In the genomic region with DNA sequence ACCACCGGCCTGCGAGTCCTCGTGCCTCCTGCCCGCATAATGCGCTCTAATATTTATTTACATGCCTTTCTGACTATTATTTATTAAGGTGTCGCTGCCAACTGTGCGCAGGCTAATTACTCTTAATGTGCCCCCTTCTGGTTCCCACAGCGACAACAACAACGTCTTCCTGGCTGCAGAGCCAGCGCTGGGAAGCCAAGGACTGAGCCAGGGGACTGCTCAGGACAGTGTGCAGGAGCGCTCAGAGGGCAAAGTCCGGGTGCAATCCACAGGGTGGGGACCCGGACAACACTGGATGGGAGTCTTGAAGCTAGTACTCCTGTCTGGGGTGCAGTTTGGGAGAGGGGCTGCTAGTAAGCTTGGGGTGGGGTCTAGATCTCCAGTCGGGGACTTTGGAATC, we compare ENCODE assay signal across 8 mouse cellular contexts.
DNase-seq lines count a peak whose midpoint lies in the region; ATAC-seq and TF ChIP-seq lines count a peak whose summit lies in the region.

No protein-coding gene starts in this region.

- no peaks in the 10 kb centered on the region for H3K9me3 ChIP-seq in intestine, embryonic 15.5 days
- no peaks in the 10 kb centered on the region for H3K9me3 ChIP-seq in stomach, embryonic 14.5 days (ENCODE audit: control insufficient read depth, low read depth, low read length)

- peak; percentile 93 for ATAC-seq in intestine, embryonic 15.5 days
- no peak for ATAC-seq in stomach, embryonic 14.5 days (ENCODE audit: insufficient number of reproducible peaks, insufficient read depth, low FRiP score, low read depth)
- ATAC-seq in monocyte, adult 5-6 weeks (replicated peaks; ENCODE audit: insufficient number of reproducible peaks, low FRiP score, low TSS enrichment, poor library complexity, severe bottlenecking) = no peak

- no peak for TF ChIP-seq CTCF in left cerebral cortex, adult 2 months (IDR thresholded peaks at IDR 0.05)
- no peak for TF ChIP-seq CTCF in lung, adult 2 months (IDR thresholded peaks at IDR 0.05; ENCODE audit: insufficient read depth, low read length)

- H3K9ac ChIP-seq in intestine, embryonic 15.5 days = no peak overlapping the region
- no peak overlapping the region for H3K9ac ChIP-seq in stomach, embryonic 14.5 days (replicated peaks; ENCODE audit: low read depth, low read length)

- H3K27ac ChIP-seq in left cerebral cortex, adult 2 months = peak overlapping the region; percentile 73
- no peak overlapping the region for H3K27ac ChIP-seq in intestine, embryonic 15.5 days
- H3K27ac ChIP-seq in stomach, embryonic 14.5 days (ENCODE audit: low read length) = no peak overlapping the region

- peaks cover 22% of the 10 kb centered on the region for H3K4me1 ChIP-seq in intestine, embryonic 15.5 days (replicated peaks)
- H3K4me1 ChIP-seq in lung, adult 2 months (ENCODE audit: control insufficient read depth, insufficient read depth, low read length) = no peaks in the 10 kb centered on the region
- H3K4me1 ChIP-seq in stomach, embryonic 14.5 days (ENCODE audit: control insufficient read depth, insufficient read depth, low read length) = peaks cover 10% of the 10 kb centered on the region; the same call in 1 of the 2 replicates

- TF ChIP-seq POLR2A in lung, adult 2 months (IDR thresholded peaks at IDR 0.05; ENCODE audit: borderline replicate concordance, extremely low read depth, low read depth, low read length) = no peak

- H3K4me3 ChIP-seq in left cerebral cortex, adult 2 months = no peak overlapping the region
- no peak overlapping the region for H3K4me3 ChIP-seq in intestine, embryonic 15.5 days (replicated peaks)
- no peak overlapping the region for H3K4me3 ChIP-seq in lung, adult 2 months (replicated peaks; ENCODE audit: extremely low read depth, low read depth, low read length)
- H3K4me3 ChIP-seq in stomach, embryonic 14.5 days (ENCODE audit: low read depth, low read length) = peak overlapping the region; percentile 8; the same call in 1 of the 2 replicates

- intact Hi-C loops in left cerebral cortex, adult 2 months (cut with DNase I) = loop anchor here (5.0 kb wide), 1 partner anchor 232 kb away; no protein-coding TSS in a partner anchor

- peak overlapping the region; percentile 59 for H3K4me2 ChIP-seq in intestine, embryonic 15.5 days (replicated peaks)
- H3K4me2 ChIP-seq in stomach, embryonic 14.5 days (replicated peaks; ENCODE audit: low read depth, low read length) = peak overlapping the region; percentile 40

- DNase-seq in left cerebral cortex, adult 2 months (ENCODE audit: extremely low spot score in 1 of 2, low spot score in 2 of 2) = peak in 1 of 2 experiments; percentile 32
- DNase-seq in left cerebral cortex, adult 18-20 months (ENCODE audit: low spot score in 2 of 2) = no peak
- DNase-seq in lung, adult 2 months = peak; percentile 11
- DNase-seq in adrenal gland, adult 2 months = no peak
- no peak for DNase-seq in adrenal gland, postnatal 36 days

- peaks cover 4% of the 10 kb centered on the region; the same call in 1 of the 2 replicates for H3K27me3 ChIP-seq in intestine, embryonic 15.5 days (replicated peaks)
- H3K27me3 ChIP-seq in stomach, embryonic 14.5 days (ENCODE audit: control insufficient read depth, insufficient read depth, low read length) = 0 out of 2 replicates have a peak, but pooled peaks cover 10% of the 10 kb centered on the region

- 5% methylated on average over 14 of the region's 14 CpGs for WGBS in intestine, embryonic 15.5 days
- 3% methylated on average over 14 of the region's 14 CpGs for WGBS in lung, adult 2 months
- 2% methylated on average over 14 of the region's 14 CpGs for WGBS in stomach, embryonic 14.5 days

- H3K36me3 ChIP-seq in intestine, embryonic 15.5 days = no peaks in the 10 kb centered on the region
- no peaks in the 10 kb centered on the region for H3K36me3 ChIP-seq in stomach, embryonic 14.5 days (ENCODE audit: control insufficient read depth, insufficient read depth, low read length)
